Mouse (Mus musculus) forebrain, postnatal 0 days (tissue): ENCODE results near the gene Ostm1. TPM values are rescaled to one million over a fixed set of nuclear protein-coding genes. Genes with fewer than 3 reads are reported as not detected.

Experiments
- ATAC-seq: fragments of 200-750 bp; cut with Nextera tagmentation; 2 replicates; pipeline ENCODE4 v1.8.0; 2017; ENCODE audit warnings: mild to moderate bottlenecking, moderate library complexity
- DNase-seq: peaks from one replicate; pipeline ENCODE4 v3.0.0-alpha.2; 2015
- H3K27ac ChIP-seq: fragments of 300-500 bp; sonication (generic); 2 replicates; pipeline ENCODE4 v1.5.1; 2014; ENCODE audit warnings: low read depth, mild to moderate bottlenecking, antibody characterized with exemption, low read length, moderate library complexity, mixed read lengths
- H3K27me3 ChIP-seq: fragments of 300-500 bp; sonication (generic); 2 replicates; pipeline ENCODE4 v1.6.1; 2014; ENCODE audit warnings: mild to moderate bottlenecking, low read length, mixed read lengths; ENCODE audit not compliant: insufficient read depth
- H3K36me3 ChIP-seq: fragments of 300-500 bp; sonication (generic); 2 replicates; pipeline ENCODE4 v1.6.1; 2014; ENCODE audit warnings: mild to moderate bottlenecking, moderate library complexity; ENCODE audit not compliant: insufficient read depth
- H3K4me1 ChIP-seq: fragments of 300-500 bp; sonication (generic); 2 replicates; pipeline ENCODE4 v1.6.1; 2014; ENCODE audit warnings: antibody characterized with exemption; ENCODE audit not compliant: insufficient read depth
- H3K4me2 ChIP-seq: fragments of 300-500 bp; sonication (generic); 2 replicates; pipeline ENCODE4 v1.6.1; 2014; ENCODE audit warnings: low read depth, mild to moderate bottlenecking, moderate library complexity
- H3K4me3 ChIP-seq: fragments of 300-500 bp; sonication (generic); 2 replicates; pipeline ENCODE4 v1.5.1; 2014; ENCODE audit warnings: low read depth, low read length, mixed read lengths
- H3K9ac ChIP-seq: fragments of 300-500 bp; sonication (generic); 2 replicates; pipeline ENCODE4 v1.6.1; 2014; ENCODE audit warnings: mild to moderate bottlenecking
- H3K9me3 ChIP-seq: fragments of 300-500 bp; sonication (generic); 2 replicates; pipeline ENCODE4 v1.6.1; 2016; ENCODE audit warnings: low read length
- CTCF ChIP-seq: sonication (generic); IDR thresholded peaks from 2 replicates; pipeline ENCODE4 v1.5.1; 2016; ENCODE audit warnings: antibody characterized with exemption, control low read depth, low read depth
- WGBS: fragments of 180-500 bp; shearing (Covaris S2); extraction: QIAGEN DNeasy Blood & Tissue Kit; methylation state at CpG from one replicate; pipeline ENCODE4 v1.1.7; 2014; 5-methylcytosine and 5-hydroxymethylcytosine counted together
- polyA plus RNA-seq: library from polyadenylated mRNA; unstranded; fragments of >200 nt; fragmentation: Nextera tagmentation; extraction: Ambion mirVana; gene quantifications from 2 replicates; pipeline ENCODE4 v1.2.1, GENCODE M21; 2015
- total RNA-seq: library from RNA; depleted of rRNA; stranded (reverse); fragments of >200 nt; gene quantifications from 2 replicates; pipeline ENCODE4 v1.2.3, GENCODE M21; 2014

Ostm1 gene
- total and polyA plus RNA-seq, 2 experiments from 2014 or later = 39.2 to 44.6 TPM

DNA sequence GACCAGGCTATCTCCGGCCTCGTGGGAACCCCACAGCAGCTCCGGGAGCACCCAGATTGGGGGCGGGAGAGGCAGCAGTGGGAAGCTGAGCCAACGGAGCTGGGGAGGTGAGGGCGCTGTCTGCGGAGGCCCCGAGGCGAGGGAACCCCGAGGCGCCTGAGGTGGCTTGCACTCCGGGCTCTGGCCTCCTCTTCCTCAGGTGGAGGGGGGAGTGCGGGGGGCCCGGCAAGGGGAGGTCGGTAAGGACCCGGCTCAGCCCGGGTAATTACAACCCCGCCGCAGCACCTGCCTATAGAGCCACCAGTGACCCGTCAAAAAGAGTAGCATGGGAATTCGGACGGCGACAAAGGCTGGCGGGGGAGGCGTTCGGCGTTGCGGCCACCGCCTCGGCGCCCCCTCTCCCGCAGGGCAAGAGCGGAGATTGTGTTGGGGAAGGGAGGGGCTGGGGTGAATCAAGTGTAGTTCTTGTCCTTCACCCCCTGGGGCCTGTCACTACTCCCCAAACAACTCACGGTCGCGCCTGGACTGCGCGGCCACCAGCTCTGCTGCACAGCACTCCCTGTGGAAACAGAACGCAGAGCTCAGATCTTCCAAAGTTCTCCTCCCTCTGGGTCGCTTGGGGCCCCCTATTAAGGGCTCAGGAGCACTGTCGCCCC lies 4.0 kb upstream of the Ostm1 start:
- H3K4me2 ChIP-seq = peak overlapping the region; percentile 75
- H3K9me3 ChIP-seq = no peaks in the 10 kb centered on the region
- peaks cover 10% of the 10 kb centered on the region for H3K4me1 ChIP-seq
- peak; percentile 27; the same call in 1 of the 2 replicates for ATAC-seq
- H3K27ac ChIP-seq = peak overlapping the region; percentile 29; the same call in 1 of the 2 replicates
- H3K36me3 ChIP-seq = no peaks in the 10 kb centered on the region
- peak overlapping the region; percentile 34 for H3K4me3 ChIP-seq
- peak; percentile 21; the same call in 1 of the 2 replicates for TF ChIP-seq CTCF
- WGBS = under 1% methylated on average over 40 of the region's 41 CpGs
- H3K9ac ChIP-seq = peak overlapping the region; percentile 44
- H3K27me3 ChIP-seq = peaks cover 8% of the 10 kb centered on the region
- DNase-seq = peak; percentile 45

DNA sequence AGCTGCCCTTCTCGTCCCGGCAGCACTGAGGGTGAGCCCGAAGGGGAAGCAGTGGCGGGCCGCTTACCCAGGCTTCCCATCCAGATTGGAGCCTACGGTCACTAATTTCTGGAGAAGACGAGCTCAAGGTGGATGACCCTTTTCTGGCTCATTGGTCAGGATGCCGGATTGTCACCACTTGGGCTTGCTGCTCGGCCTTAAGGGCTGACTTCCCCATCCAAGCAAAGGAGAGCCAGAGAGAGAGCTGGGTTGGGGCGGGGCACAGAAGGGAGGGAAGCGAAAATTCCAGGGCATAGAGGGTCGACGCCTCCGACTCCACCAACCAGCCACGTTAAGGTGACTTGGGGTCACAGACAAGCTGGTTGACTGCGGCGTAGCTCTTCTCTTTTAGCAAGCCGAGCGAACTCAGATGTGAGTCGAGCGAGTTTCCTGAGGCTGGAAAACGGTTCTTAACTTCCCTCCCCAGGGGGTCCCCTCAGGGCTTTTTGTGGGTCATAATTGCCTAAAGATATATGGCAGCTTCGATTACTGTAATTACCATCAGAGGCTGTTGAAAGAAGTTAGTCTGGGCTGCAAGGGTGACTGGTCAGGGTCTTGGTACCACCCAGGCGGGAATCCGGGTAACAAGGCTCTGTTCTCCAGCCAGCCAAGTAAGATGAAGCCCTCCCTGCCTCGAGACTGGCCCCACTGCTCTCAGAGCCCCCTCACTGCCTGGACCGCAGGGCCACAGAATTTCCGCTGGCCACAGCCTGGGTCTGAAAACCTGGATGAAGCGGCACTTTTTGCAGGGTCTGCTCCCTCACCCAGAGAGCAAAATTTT lies 3.3 kb upstream of the Ostm1 start:
- H3K36me3 ChIP-seq = no peaks in the 10 kb centered on the region
- DNase-seq (no peak), ATAC-seq (no peak)
- H3K4me2 ChIP-seq = peak overlapping the region; percentile 75
- H3K9me3 ChIP-seq = no peaks in the 10 kb centered on the region
- H3K4me3 ChIP-seq = peak overlapping the region; percentile 34
- H3K27ac ChIP-seq = peak overlapping the region; percentile 29; the same call in 1 of the 2 replicates
- no peak for TF ChIP-seq CTCF
- peak overlapping the region; percentile 44 for H3K9ac ChIP-seq
- H3K4me1 ChIP-seq = peaks cover 12% of the 10 kb centered on the region
- WGBS = 4% methylated on average over 29 of the region's 29 CpGs
- H3K27me3 ChIP-seq = peaks cover 8% of the 10 kb centered on the region

- Histone ChIP-seq H3K4me3 (peak overlapping the region; percentile 34; the same call in 1 of the 2 replicates), H3K36me3 (no peaks in the 10 kb centered on the region), H3K27me3 (peaks cover 7% of the 10 kb centered on the region), H3K27ac (no peak overlapping the region), H3K4me1 (peaks cover 12% of the 10 kb centered on the region), H3K4me2 (peak overlapping the region; percentile 75), H3K9me3 (no peaks in the 10 kb centered on the region), H3K9ac (peak overlapping the region; percentile 14; the same call in 1 of the 2 replicates)
- no peak for ATAC-seq
- WGBS = 11% methylated on average over 7 of the region's 7 CpGs
- TF ChIP-seq CTCF = no peak
- DNase-seq = no peak
Observed at GRCm38 (mm10) chr10:42580951-42581277, 2.7 kb upstream of the Ostm1 start.

DNA sequence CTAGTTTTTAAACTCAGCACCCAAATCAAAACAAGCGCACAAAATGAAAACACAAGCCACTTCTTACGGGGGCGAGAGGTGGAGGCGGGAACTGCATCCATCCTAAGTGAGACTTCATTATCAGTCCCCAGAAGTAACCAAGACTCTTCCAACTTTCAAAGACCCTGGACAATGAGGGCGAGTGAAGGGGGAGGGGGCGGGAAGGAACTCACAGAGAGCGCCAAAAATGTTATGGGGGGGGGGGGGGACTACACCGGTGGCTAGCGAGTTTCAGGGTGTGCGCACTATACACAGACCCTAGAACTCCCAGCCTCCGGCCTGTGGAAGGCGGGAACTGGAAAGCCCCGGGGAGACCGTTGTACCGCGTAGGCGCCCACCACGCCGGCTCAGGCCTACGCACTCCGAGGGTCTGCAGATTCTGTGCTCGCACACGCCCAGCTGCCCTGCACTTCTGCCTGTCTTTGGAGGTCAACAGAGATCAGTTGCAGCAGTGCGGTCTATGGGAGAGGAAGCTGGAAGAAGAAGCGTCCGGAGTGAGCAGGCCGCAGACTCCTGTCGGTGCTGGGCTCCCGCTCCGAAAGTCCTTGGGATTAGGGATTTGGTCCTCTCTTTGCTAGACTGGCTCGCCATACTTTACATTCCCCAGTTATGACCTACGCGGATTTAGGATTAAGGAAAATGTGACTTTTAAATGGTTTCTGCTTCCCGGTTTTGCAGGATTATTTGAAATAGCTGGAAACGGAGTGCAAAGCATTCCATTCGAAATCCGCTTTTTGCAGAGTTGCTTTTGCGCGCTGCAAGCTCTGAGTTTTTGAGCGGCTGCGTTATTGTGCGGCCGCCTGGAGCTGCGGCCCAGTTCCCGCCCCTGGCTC lies 1.7 kb upstream of the Ostm1 start:
- H3K27me3 ChIP-seq = peaks cover 5% of the 10 kb centered on the region; the same call in 1 of the 2 replicates
- DNase-seq (peak; percentile 75), ATAC-seq (no peak)
- 3% methylated on average over 45 of the region's 45 CpGs for WGBS
- H3K27ac ChIP-seq = 0 out of 2 replicates have a peak overlapping the region, but pooled peaks have one; percentile 15
- H3K9ac ChIP-seq = peak overlapping the region; percentile 49
- H3K9me3 ChIP-seq = no peaks in the 10 kb centered on the region
- peak overlapping the region; percentile 75 for H3K4me2 ChIP-seq
- no peaks in the 10 kb centered on the region for H3K36me3 ChIP-seq
- TF ChIP-seq CTCF = no peak
- peak overlapping the region; percentile 42 for H3K4me3 ChIP-seq
- peaks cover 12% of the 10 kb centered on the region for H3K4me1 ChIP-seq

DNA sequence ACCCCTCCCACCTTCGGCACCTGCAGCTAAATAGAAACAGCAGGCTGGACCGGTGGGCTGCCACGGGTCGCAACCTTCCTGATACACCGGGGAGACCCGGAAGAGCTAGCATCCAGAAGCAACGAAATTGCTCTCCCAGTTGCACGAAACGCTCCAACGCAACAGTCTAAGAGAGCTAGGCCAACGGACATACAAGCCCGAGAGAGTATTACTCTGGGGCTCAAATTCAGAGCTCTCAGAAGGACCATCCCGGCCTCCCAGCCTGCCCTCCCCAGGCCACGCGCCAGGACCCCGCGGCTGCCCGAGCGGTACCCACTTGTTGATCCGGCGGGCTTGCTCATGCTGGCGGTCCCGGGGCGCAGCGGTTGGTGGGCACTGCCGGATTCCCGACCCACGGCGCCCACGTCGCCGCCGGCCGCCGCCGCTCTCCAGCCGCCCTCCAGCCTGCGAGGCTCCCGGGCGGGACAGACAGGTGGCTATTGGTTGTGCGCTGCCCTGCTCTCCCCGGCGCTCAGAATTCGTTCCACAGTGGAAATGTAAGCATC lies 984 bp upstream of the Ostm1 start:
- Histone ChIP-seq H3K4me2 (peak overlapping the region; percentile 75), H3K36me3 (no peaks in the 10 kb centered on the region), H3K9ac (peak overlapping the region; percentile 49), H3K9me3 (no peaks in the 10 kb centered on the region), H3K27ac (peak overlapping the region; percentile 71; the same call in 1 of the 2 replicates), H3K27me3 (peaks cover 5% of the 10 kb centered on the region; the same call in 1 of the 2 replicates), H3K4me1 (peaks cover 12% of the 10 kb centered on the region), H3K4me3 (peak overlapping the region; percentile 42)
- WGBS = under 1% methylated on average over 44 of the region's 44 CpGs
- TF ChIP-seq CTCF = no peak
- no peak for DNase-seq
- ATAC-seq = no peak

DNA sequence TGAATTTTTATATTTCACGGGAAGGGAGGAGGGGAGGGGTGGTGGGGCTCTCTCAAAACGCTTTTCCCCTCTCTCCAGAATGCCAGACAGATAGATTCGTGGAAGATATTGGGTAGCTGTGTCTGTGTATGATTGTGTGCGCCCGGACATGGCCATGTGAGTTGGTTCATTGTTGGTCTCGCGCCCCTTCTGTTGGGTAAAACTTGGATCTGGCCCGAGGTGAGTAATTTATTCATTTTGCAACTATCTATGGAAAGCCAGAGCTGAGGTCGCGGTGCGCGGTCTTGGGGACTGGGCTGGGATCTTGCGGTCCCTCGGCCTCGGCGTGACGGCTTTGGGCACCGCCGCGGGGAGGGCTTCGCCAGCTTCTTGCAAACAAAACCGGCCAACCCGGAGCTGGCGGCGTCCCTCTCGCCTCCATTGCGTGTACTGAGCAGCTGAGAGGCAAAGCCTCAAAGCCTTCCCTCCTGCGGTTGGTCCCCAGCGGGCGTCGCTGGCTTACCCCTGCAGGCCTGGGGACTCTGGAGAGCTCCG lies 347 bp downstream of the Ostm1 start:
- H3K4me1 ChIP-seq = peaks cover 12% of the 10 kb centered on the region
- DNase-seq (peak; percentile 67), ATAC-seq (peak; percentile 34)
- H3K4me2 ChIP-seq = peak overlapping the region; percentile 75
- peaks cover 5% of the 10 kb centered on the region; the same call in 1 of the 2 replicates for H3K27me3 ChIP-seq
- peak overlapping the region; percentile 42 for H3K4me3 ChIP-seq
- no peak for TF ChIP-seq CTCF
- H3K27ac ChIP-seq = peak overlapping the region; percentile 71
- H3K9me3 ChIP-seq = no peaks in the 10 kb centered on the region
- 3% methylated on average over 32 of the region's 32 CpGs for WGBS
- no peaks in the 10 kb centered on the region for H3K36me3 ChIP-seq
- H3K9ac ChIP-seq = peak overlapping the region; percentile 49
